Mouse (Mus musculus) midbrain, postnatal 0 days (tissue): Measurements from ENCODE around the gene Golm1. TPM values are rescaled to one million over a fixed set of nuclear protein-coding genes. Genes with fewer than 3 reads are reported as not detected.
A peak's percentile ranks its signal among the peaks of the same experiment; 100 is the strongest.

Source experiments
- ATAC-seq: fragments of 200-750 bp; cut with Nextera tagmentation; 2 replicates; pipeline ENCODE4 v1.8.0; 2017; ENCODE audit warnings: moderate number of reproducible peaks, mild to moderate bottlenecking, moderate TSS enrichment, moderate library complexity; ENCODE audit not compliant: low FRiP score
- DNase-seq: peaks from one replicate; pipeline ENCODE4 v3.0.0-alpha.2; 2015; ENCODE audit warnings: low spot score
- H3K27ac ChIP-seq: fragments of 300-500 bp; sonication (generic); 2 replicates; pipeline ENCODE4 v1.5.1; 2014; ENCODE audit warnings: low read depth, mild to moderate bottlenecking, low read length, mixed read lengths
- H3K27me3 ChIP-seq: fragments of 300-500 bp; sonication (generic); 2 replicates; pipeline ENCODE4 v1.6.1; 2014; ENCODE audit warnings: low read length, control low read depth, mixed read lengths; ENCODE audit not compliant: insufficient read depth
- H3K36me3 ChIP-seq: fragments of 300-500 bp; sonication (generic); 2 replicates; pipeline ENCODE4 v1.6.1; 2014; ENCODE audit warnings: low read length, control low read depth, mixed read lengths; ENCODE audit not compliant: insufficient read depth
- H3K4me1 ChIP-seq: fragments of 300-500 bp; sonication (generic); 2 replicates; pipeline ENCODE4 v1.6.1; 2014; ENCODE audit warnings: mild to moderate bottlenecking, control low read depth, antibody characterized with exemption, low read length, mixed read lengths; ENCODE audit not compliant: insufficient read depth
- H3K4me2 ChIP-seq: fragments of 300-500 bp; sonication (generic); 2 replicates; pipeline ENCODE4 v1.6.1; 2014; ENCODE audit warnings: low read depth, mild to moderate bottlenecking, low read length, mixed read lengths; ENCODE audit not compliant: poor library complexity, severe bottlenecking
- H3K4me3 ChIP-seq: fragments of 300-500 bp; sonication (generic); 2 replicates; pipeline ENCODE4 v1.5.1; 2014; ENCODE audit warnings: low read depth, mild to moderate bottlenecking, low read length, moderate library complexity
- H3K9ac ChIP-seq: fragments of 300-500 bp; sonication (generic); replicated peaks from 2 replicates; pipeline ENCODE4 v1.6.1; 2014; ENCODE audit warnings: mild to moderate bottlenecking, low read length, moderate library complexity, mixed read lengths; ENCODE audit not compliant: poor library complexity, severe bottlenecking
- H3K9me3 ChIP-seq: fragments of 300-500 bp; sonication (generic); 2 replicates; pipeline ENCODE4 v1.6.1; 2016; ENCODE audit warnings: low read length, control low read depth
- CTCF ChIP-seq: IDR thresholded peaks from 2 replicates; pipeline ENCODE4 v1.5.1; 2016; ENCODE audit warnings: antibody characterized with exemption, mild to moderate bottlenecking
- WGBS: fragments of 180-500 bp; shearing (Covaris S2); extraction: QIAGEN DNeasy Blood & Tissue Kit; methylation state at CpG from one replicate; pipeline ENCODE4 v1.1.7; 2014; 5-methylcytosine and 5-hydroxymethylcytosine counted together
- polyA plus RNA-seq: library from polyadenylated mRNA; unstranded; fragments of >200 nt; fragmentation: Nextera tagmentation; extraction: Ambion mirVana; gene quantifications from 2 replicates; pipeline ENCODE4 v1.2.1, GENCODE M21; 2015
- total RNA-seq: library from RNA; depleted of rRNA; stranded (reverse); fragments of >200 nt; gene quantifications from 2 replicates; pipeline ENCODE4 v1.2.3, GENCODE M21; 2014

The Golm1 gene
- total and polyA plus RNA-seq, 2 experiments from 2014 or later, result 13.0 to 15.3 TPM

DNA sequence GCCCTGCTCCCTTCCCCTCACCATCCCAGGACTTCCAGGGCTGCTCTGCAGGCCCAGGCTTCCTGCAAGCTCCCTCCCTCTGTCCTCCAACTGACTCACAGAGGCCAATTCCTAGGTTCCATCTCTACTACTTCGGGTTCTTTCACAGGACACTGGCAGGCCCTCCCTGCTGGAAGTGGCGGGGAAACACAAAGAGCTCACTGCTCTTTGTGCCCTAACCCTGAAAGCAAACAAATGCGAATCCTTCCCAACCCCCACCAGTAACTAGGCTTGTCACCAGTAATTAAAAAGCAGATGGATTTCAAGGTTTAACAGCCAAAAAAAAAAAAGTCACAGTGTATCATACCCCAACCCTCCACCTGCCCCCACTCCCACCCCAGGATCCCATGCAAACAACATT, 1.4 kb downstream of the Golm1 start:
- Histone ChIP-seq H3K4me3 (no peak overlapping the region; the same call in 1 of the 2 replicates), H3K27me3 (no peaks in the 10 kb centered on the region), H3K9ac (no peak overlapping the region), H3K4me1 (no peaks in the 10 kb centered on the region), H3K9me3 (no peaks in the 10 kb centered on the region), H3K4me2 (peak overlapping the region; percentile 73), H3K27ac (no peak overlapping the region), H3K36me3 (no peaks in the 10 kb centered on the region)
- no peak for TF ChIP-seq CTCF
- DNase-seq (no peak), ATAC-seq (no peak)
- 13% methylated on average over 3 of the region's 3 CpGs for WGBS

DNA sequence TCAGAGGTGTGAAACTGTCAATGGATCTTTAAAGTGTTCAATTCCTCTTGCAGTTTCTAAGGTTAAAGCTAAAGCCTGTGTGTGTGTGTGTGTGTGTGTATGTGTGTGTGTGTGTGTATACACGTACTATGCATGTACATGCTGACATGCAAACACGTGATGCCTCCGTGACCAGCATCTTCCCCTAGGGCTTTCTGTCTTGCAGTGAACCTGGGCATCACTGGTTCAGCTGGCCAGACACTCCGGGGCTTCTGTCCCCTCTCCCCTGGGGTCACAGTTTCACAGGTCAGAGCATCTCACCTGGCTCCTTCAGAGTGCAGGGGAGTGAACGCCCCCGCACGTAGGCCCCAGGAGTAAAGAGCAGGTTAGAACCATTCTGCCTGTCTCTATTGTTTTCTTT, 2.0 kb downstream of the Golm1 start:
- Histone ChIP-seq H3K27ac (no peak overlapping the region), H3K36me3 (no peaks in the 10 kb centered on the region)
- 27% methylated on average over 7 of the region's 7 CpGs for WGBS

DNA sequence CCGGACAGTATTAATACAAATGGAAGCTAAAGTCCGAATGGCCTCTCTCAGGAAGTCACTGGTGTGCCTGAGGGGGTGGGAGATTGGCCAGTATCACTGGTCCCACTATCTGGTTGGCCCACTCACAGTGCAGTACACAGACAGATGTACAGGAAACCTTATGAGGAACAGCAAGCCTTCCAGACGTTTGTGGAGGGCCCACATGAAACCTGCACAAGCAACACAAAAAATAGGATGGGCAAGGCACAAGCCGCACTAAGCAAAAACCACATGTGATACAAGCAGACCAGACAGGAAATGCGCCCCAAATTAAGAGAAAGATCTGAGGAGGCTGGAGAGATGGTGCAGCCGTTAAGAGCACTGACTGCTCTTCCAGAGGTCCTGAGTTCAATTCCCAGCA, 3.4 kb downstream of the Golm1 start:
- Histone ChIP-seq H3K27ac (no peak overlapping the region), H3K9me3 (no peaks in the 10 kb centered on the region), H3K4me3 (no peak overlapping the region), H3K4me2 (no peak overlapping the region), H3K27me3 (no peaks in the 10 kb centered on the region), H3K36me3 (no peaks in the 10 kb centered on the region), H3K4me1 (no peaks in the 10 kb centered on the region), H3K9ac (no peak overlapping the region)
- WGBS, result 69% methylated on average over 6 of the region's 6 CpGs
- DNase-seq, result no peak
- ATAC-seq, result no peak
- TF ChIP-seq CTCF, result no peak

More for the DNA sequence above, 2.0 kb downstream of the Golm1 start:
- no peak for TF ChIP-seq CTCF
- Histone ChIP-seq H3K4me2 (peak overlapping the region; percentile 28; the same call in 1 of the 2 replicates), H3K4me3 (no peak overlapping the region), H3K27me3 (no peaks in the 10 kb centered on the region), H3K9ac (no peak overlapping the region), H3K9me3 (no peaks in the 10 kb centered on the region), H3K4me1 (no peaks in the 10 kb centered on the region)
- no peak for DNase-seq
- ATAC-seq, result no peak

DNA sequence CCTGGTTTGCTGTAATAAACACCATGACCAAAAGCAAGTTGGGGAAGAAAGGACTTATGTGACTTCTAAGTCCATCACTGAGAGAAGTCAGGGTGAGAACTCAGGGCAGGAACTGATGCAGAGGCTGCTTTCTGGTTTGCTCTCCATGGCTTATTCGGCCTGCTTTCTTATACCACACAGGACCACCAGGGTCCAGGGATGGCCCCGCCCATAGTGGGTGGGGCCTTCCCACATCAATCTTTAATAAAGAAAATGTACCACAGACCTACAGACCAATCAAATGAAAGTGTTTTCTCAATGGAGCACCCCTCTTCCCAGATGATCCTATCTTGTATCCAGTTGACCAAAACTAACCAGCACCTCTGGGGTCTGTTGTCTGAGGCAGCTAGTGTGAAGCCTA, 4.1 kb downstream of the Golm1 start:
- WGBS, result 50% methylated on average over 2 of the region's 2 CpGs

DNA sequence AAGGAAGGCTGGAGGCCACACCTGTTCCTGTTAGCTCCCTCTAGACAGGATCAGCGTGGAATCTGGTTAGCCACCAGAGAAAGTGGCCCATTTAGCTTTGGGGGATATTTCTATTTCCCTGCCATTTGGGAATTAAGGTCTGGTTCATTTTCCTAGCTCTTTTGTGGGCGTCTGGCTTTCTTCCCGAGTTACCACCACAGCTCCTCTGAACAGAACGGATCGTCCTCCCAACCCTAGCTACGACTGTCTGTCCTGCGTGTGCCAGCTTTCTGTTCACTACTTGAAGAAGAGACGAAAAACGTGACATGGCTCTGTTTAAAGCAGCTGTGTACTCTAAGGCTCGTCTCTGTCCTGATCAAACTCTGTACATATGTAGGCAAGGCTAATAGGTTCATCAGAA, 5.7 kb downstream of the Golm1 start:
- Histone ChIP-seq H3K4me1 (no peaks in the 10 kb centered on the region), H3K9me3 (no peaks in the 10 kb centered on the region), H3K9ac (no peak overlapping the region), H3K36me3 (no peaks in the 10 kb centered on the region), H3K27me3 (no peaks in the 10 kb centered on the region), H3K27ac (no peak overlapping the region), H3K4me2 (no peak overlapping the region), H3K4me3 (no peak overlapping the region)
- no peak for TF ChIP-seq CTCF
- DNase-seq, result no peak
- ATAC-seq, result no peak
- WGBS, result 86% methylated on average over 10 of the region's 10 CpGs

More for the DNA sequence above, 4.1 kb downstream of the Golm1 start:
- Histone ChIP-seq H3K4me3 (no peak overlapping the region), H3K4me2 (no peak overlapping the region), H3K27ac (no peak overlapping the region), H3K9me3 (no peaks in the 10 kb centered on the region), H3K9ac (no peak overlapping the region), H3K36me3 (no peaks in the 10 kb centered on the region), H3K4me1 (no peaks in the 10 kb centered on the region), H3K27me3 (no peaks in the 10 kb centered on the region)
- ATAC-seq (no peak), DNase-seq (no peak)
- no peak for TF ChIP-seq CTCF

DNA sequence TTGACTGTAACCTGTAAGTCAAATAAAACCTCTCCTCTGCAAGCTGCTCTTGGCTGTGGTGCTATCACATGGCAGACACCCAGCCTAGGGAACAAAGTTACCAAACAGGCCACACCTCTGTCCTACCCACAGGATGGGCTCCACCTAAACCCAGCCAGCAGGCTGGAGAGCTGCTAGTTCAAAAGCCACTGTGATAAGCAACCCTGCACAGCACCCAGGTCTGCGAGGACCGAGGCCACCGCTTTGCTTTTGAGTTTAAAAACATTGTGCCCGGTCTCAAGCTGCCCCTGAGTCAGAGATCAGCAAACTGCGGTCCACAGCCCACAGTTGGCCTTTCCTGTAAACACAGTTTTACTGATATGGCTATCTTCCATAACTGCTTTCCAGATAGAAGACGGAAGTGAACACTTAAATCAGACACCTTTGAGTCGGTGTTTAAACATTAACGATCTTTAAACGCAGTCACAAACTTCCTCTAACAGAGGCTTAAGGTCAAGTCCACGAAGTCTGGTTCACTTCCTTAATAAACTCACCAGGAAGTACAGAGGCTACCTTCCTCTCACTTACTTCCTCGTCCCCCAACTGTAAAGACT, 7.0 kb downstream of the Golm1 start:
- H3K36me3 ChIP-seq, result no peaks in the 10 kb centered on the region
- H3K4me2 ChIP-seq, result no peak overlapping the region
- H3K9me3 ChIP-seq, result no peaks in the 10 kb centered on the region
- WGBS, result 83% methylated on average over 11 of the region's 11 CpGs
- no peak overlapping the region for H3K9ac ChIP-seq
- no peak for TF ChIP-seq CTCF
- no peak overlapping the region for H3K27ac ChIP-seq
- ATAC-seq (no peak), DNase-seq (no peak)
- no peak overlapping the region for H3K4me3 ChIP-seq
- no peaks in the 10 kb centered on the region for H3K27me3 ChIP-seq
- no peaks in the 10 kb centered on the region for H3K4me1 ChIP-seq
